Mouse (Mus musculus): ENCODE results near the gene Gse1. TPM values are rescaled to one million over a fixed set of nuclear protein-coding genes. Genes with fewer than 3 reads are reported as not detected.

The Gse1 gene
- total RNA-seq, 4 experiments from 2014 or later = 71.5 to 78.0 (median 73.1) TPM

GRCm38 (mm10) chr8:120442306-120443003, 214.2 kb downstream of the Gse1 start:
- DNase-seq (ENCODE audit: low spot score in 2 of 2) = no peak

GRCm38 (mm10) chr8:120445249-120445648, 217.0 kb downstream of the Gse1 start:
- no peak for DNase-seq (ENCODE audit: low spot score in 2 of 2)

GRCm38 (mm10) chr8:120448131-120448530, 219.9 kb downstream of the Gse1 start:
- no peak for DNase-seq (ENCODE audit: low spot score in 2 of 2)

GRCm38 (mm10) chr8:120449139-120449538, 220.9 kb downstream of the Gse1 start:
- DNase-seq (ENCODE audit: low spot score in 2 of 2) = no peak

- peak in 1 of 2 experiments; percentile 69 for DNase-seq (ENCODE audit: low spot score in 2 of 2)
Observed at GRCm38 (mm10) chr8:120449608-120450031, 221.4 kb downstream of the Gse1 start.

- DNase-seq (ENCODE audit: low spot score in 2 of 2) = no peak
Observed at GRCm38 (mm10) chr8:120452111-120452510, 223.9 kb downstream of the Gse1 start.

- no peak for DNase-seq (ENCODE audit: low spot score in 2 of 2)
Observed at GRCm38 (mm10) chr8:120454404-120454803, 226.1 kb downstream of the Gse1 start.

GRCm38 (mm10) chr8:120460375-120460774, 232.1 kb downstream of the Gse1 start:
- DNase-seq (ENCODE audit: low spot score in 2 of 2) = no peak

GRCm38 (mm10) chr8:120462119-120462551, 233.9 kb downstream of the Gse1 start:
- no peak for DNase-seq (ENCODE audit: low spot score in 2 of 2)

GRCm38 (mm10) chr8:120462611-120463010, 234.4 kb downstream of the Gse1 start:
- DNase-seq (ENCODE audit: low spot score in 2 of 2) = no peak

GRCm38 (mm10) chr8:120463918-120464584, 235.8 kb downstream of the Gse1 start:
- no peak for DNase-seq (ENCODE audit: low spot score in 2 of 2)

- DNase-seq (ENCODE audit: low spot score in 2 of 2) = no peak
Observed at GRCm38 (mm10) chr8:120464585-120464937, 236.3 kb downstream of the Gse1 start.

GRCm38 (mm10) chr8:120465710-120466109, 237.5 kb downstream of the Gse1 start:
- DNase-seq (ENCODE audit: low spot score in 2 of 2) = peak; percentile 29 to 74

GRCm38 (mm10) chr8:120466266-120466665, 238.0 kb downstream of the Gse1 start:
- DNase-seq (ENCODE audit: low spot score in 2 of 2) = no peak

GRCm38 (mm10) chr8:120467598-120467997, 239.3 kb downstream of the Gse1 start:
- DNase-seq (ENCODE audit: low spot score in 2 of 2) = no peak

- no peak for DNase-seq (ENCODE audit: low spot score in 2 of 2)
Observed at GRCm38 (mm10) chr8:120470170-120470569, 241.9 kb downstream of the Gse1 start.

- no peak for DNase-seq (ENCODE audit: low spot score in 2 of 2)
Observed at GRCm38 (mm10) chr8:120471166-120471565, 242.9 kb downstream of the Gse1 start.

GRCm38 (mm10) chr8:120471752-120472151, 243.5 kb downstream of the Gse1 start:
- no peak for DNase-seq (ENCODE audit: low spot score in 2 of 2)

- DNase-seq (ENCODE audit: low spot score in 2 of 2) = no peak
Observed at GRCm38 (mm10) chr8:120472230-120472629, 244.0 kb downstream of the Gse1 start.

- no peak for DNase-seq (ENCODE audit: low spot score in 2 of 2)
Observed at GRCm38 (mm10) chr8:120473729-120474364, 245.6 kb downstream of the Gse1 start.

GRCm38 (mm10) chr8:120474496-120475235, 246.4 kb downstream of the Gse1 start:
- no peak for DNase-seq (ENCODE audit: low spot score in 2 of 2)

Measured in left cerebral cortex, adult 8-10 months (tissue).